Mouse (Mus musculus): ENCODE measurements at regions not wholly inside any gene's neighbourhood (a gene's known extent, or its start where the extent isn't known, plus 50 kb on each side); places are given as distances from the start of the nearest gene placed in this dataset.

- DNase-seq (ENCODE audit: extremely low read depth, low read depth, low spot score) = no peak
Observed at GRCm38 (mm10) chr19:52565401-52565800, 301.3 kb downstream of the Ins1 start.

- DNase-seq (ENCODE audit: extremely low read depth, low read depth, low spot score) = no peak
Observed at GRCm38 (mm10) chr19:52534758-52535157, 270.7 kb downstream of the Ins1 start.

GRCm38 (mm10) chr19:52525509-52525908, 261.4 kb downstream of the Ins1 start:
- DNase-seq (ENCODE audit: extremely low read depth, low read depth, low spot score) = no peak

GRCm38 (mm10) chr19:52503331-52503730, 239.2 kb downstream of the Ins1 start:
- DNase-seq (ENCODE audit: extremely low read depth, low read depth, low spot score) = no peak
